Mouse (Mus musculus) stomach, embryonic 16.5 days (tissue): ENCODE data around the gene Qtrt2. TPM values are rescaled to one million over a fixed set of nuclear protein-coding genes. Genes with fewer than 3 reads are reported as not detected.

ENCODE experiments used
- ATAC-seq: fragments of 200-750 bp; cut with Nextera tagmentation; 2 replicates; pipeline ENCODE4 v1.8.0; 2017; ENCODE audit warnings: moderate number of reproducible peaks, moderate TSS enrichment; ENCODE audit not compliant: insufficient read depth, low FRiP score
- H3K27ac ChIP-seq: fragments of 300-500 bp; sonication (generic); 2 replicates; pipeline ENCODE4 v1.5.1; 2014; ENCODE audit warnings: low read length
- H3K27me3 ChIP-seq: fragments of 300-500 bp; sonication (generic); 2 replicates; pipeline ENCODE4 v1.6.1; 2014; ENCODE audit warnings: low read length, control low read depth, mixed read lengths; ENCODE audit not compliant: control insufficient read depth, insufficient read depth
- H3K36me3 ChIP-seq: fragments of 300-500 bp; sonication (generic); 2 replicates; pipeline ENCODE4 v1.6.1; 2014; ENCODE audit warnings: low read length; ENCODE audit not compliant: control insufficient read depth, insufficient read depth
- H3K4me1 ChIP-seq: fragments of 300-500 bp; sonication (generic); 2 replicates; pipeline ENCODE4 v1.6.1; 2014; ENCODE audit warnings: low read length, control low read depth, mixed read lengths; ENCODE audit not compliant: control insufficient read depth, insufficient read depth
- H3K4me2 ChIP-seq: fragments of 300-500 bp; sonication (generic); 2 replicates; pipeline ENCODE4 v1.6.1; 2014; ENCODE audit warnings: low read depth, low read length, mixed read lengths
- H3K4me3 ChIP-seq: fragments of 300-500 bp; sonication (generic); replicated peaks from 2 replicates; pipeline ENCODE4 v1.5.1; 2014; ENCODE audit warnings: mild to moderate bottlenecking, low read length
- H3K9ac ChIP-seq: fragments of 300-500 bp; sonication (generic); 2 replicates; pipeline ENCODE4 v1.6.1; 2014; ENCODE audit warnings: low read length
- H3K9me3 ChIP-seq: fragments of 300-500 bp; sonication (generic); replicated peaks from 2 replicates; pipeline ENCODE4 v1.6.1; 2016; ENCODE audit warnings: low read length, control low read depth; ENCODE audit not compliant: control insufficient read depth
- WGBS: fragments of 180-500 bp; shearing (Covaris S2); extraction: QIAGEN DNeasy Blood & Tissue Kit; methylation state at CpG from one replicate; pipeline ENCODE4 v1.1.7; 2014; 5-methylcytosine and 5-hydroxymethylcytosine counted together
- polyA plus RNA-seq: library from polyadenylated mRNA; unstranded; fragments of >200 nt; fragmentation: Nextera tagmentation; extraction: Ambion mirVana; gene quantifications from 2 replicates; pipeline ENCODE4 v1.2.1, GENCODE M21; 2015

Qtrt2 gene
- polyA plus RNA-seq, 1 experiment from 2014 or later, result 24.2 TPM

GRCm38 (mm10) chr16:43963291-43963690, 36.7 kb upstream of the Qtrt2 start:
- H3K36me3 ChIP-seq, result no peaks in the 10 kb centered on the region
- no peak for ATAC-seq
- no peaks in the 10 kb centered on the region for H3K9me3 ChIP-seq
- no peaks in the 10 kb centered on the region for H3K4me1 ChIP-seq
- no peak overlapping the region for H3K4me3 ChIP-seq
- no peak overlapping the region for H3K9ac ChIP-seq
- no peak overlapping the region for H3K27ac ChIP-seq
- 92% methylated on average over 9 of the region's 9 CpGs for WGBS
- no peak overlapping the region for H3K4me2 ChIP-seq
- no peaks in the 10 kb centered on the region for H3K27me3 ChIP-seq

GRCm38 (mm10) chr16:43958038-43958437, 31.4 kb upstream of the Qtrt2 start:
- ATAC-seq, result no peak
- Histone ChIP-seq H3K4me1 (0 out of 2 replicates have a peak, but pooled peaks cover 4% of the 10 kb centered on the region), H3K27ac (no peak overlapping the region), H3K9ac (no peak overlapping the region), H3K4me2 (no peak overlapping the region), H3K4me3 (no peak overlapping the region), H3K9me3 (no peaks in the 10 kb centered on the region), H3K36me3 (no peaks in the 10 kb centered on the region), H3K27me3 (no peaks in the 10 kb centered on the region)
- 89% methylated on average over 4 of the region's 4 CpGs for WGBS

GRCm38 (mm10) chr16:43954913-43955312, 28.3 kb upstream of the Qtrt2 start:
- Histone ChIP-seq H3K9ac (no peak overlapping the region), H3K27ac (no peak overlapping the region), H3K4me1 (0 out of 2 replicates have a peak, but pooled peaks cover 4% of the 10 kb centered on the region), H3K4me3 (no peak overlapping the region), H3K36me3 (no peaks in the 10 kb centered on the region), H3K9me3 (no peaks in the 10 kb centered on the region), H3K27me3 (no peaks in the 10 kb centered on the region), H3K4me2 (no peak overlapping the region)
- WGBS, result 45% methylated on average over 6 of the region's 6 CpGs
- ATAC-seq, result no peak; the same call in 1 of the 2 replicates

GRCm38 (mm10) chr16:43951591-43951990, 25.0 kb upstream of the Qtrt2 start:
- H3K27me3 ChIP-seq, result no peaks in the 10 kb centered on the region
- WGBS, result 52% methylated on average over 4 of the region's 4 CpGs
- peak; percentile 68; the same call in 1 of the 2 replicates for ATAC-seq
- H3K36me3 ChIP-seq, result no peaks in the 10 kb centered on the region
- no peak overlapping the region for H3K4me3 ChIP-seq
- H3K9me3 ChIP-seq, result no peaks in the 10 kb centered on the region
- no peak overlapping the region for H3K9ac ChIP-seq
- H3K4me1 ChIP-seq, result 0 out of 2 replicates have a peak, but pooled peaks cover 4% of the 10 kb centered on the region
- no peak overlapping the region for H3K27ac ChIP-seq
- no peak overlapping the region for H3K4me2 ChIP-seq

- ATAC-seq, result no peak
- WGBS, result 45% methylated on average over 3 of the region's 3 CpGs
- Histone ChIP-seq H3K27me3 (no peaks in the 10 kb centered on the region), H3K9me3 (no peaks in the 10 kb centered on the region), H3K4me2 (no peak overlapping the region), H3K36me3 (no peaks in the 10 kb centered on the region), H3K9ac (no peak overlapping the region), H3K27ac (no peak overlapping the region), H3K4me1 (0 out of 2 replicates have a peak, but pooled peaks cover 3% of the 10 kb centered on the region), H3K4me3 (no peak overlapping the region)
These were observed 19.3 kb upstream of the Qtrt2 start for GRCm38 (mm10) chr16:43945869-43946268.

- Histone ChIP-seq H3K4me3 (no peak overlapping the region), H3K9ac (no peak overlapping the region), H3K27ac (no peak overlapping the region), H3K9me3 (no peaks in the 10 kb centered on the region), H3K27me3 (no peaks in the 10 kb centered on the region), H3K4me1 (0 out of 2 replicates have a peak, but pooled peaks cover 3% of the 10 kb centered on the region), H3K36me3 (no peaks in the 10 kb centered on the region), H3K4me2 (no peak overlapping the region)
- WGBS, result 55% methylated on average over 3 of the region's 3 CpGs
- ATAC-seq, result no peak
These were observed 18.7 kb upstream of the Qtrt2 start for GRCm38 (mm10) chr16:43945351-43945750.

- H3K4me1 ChIP-seq, result 0 out of 2 replicates have a peak, but pooled peaks cover 2% of the 10 kb centered on the region
- H3K4me3 ChIP-seq, result no peak overlapping the region
- H3K27ac ChIP-seq, result no peak overlapping the region
- H3K9ac ChIP-seq, result no peak overlapping the region
- ATAC-seq, result no peak
- no peak overlapping the region for H3K4me2 ChIP-seq
- no peaks in the 10 kb centered on the region for H3K27me3 ChIP-seq
- H3K9me3 ChIP-seq, result no peaks in the 10 kb centered on the region
- WGBS, result 85% methylated on average over 4 of the region's 4 CpGs
- H3K36me3 ChIP-seq, result no peaks in the 10 kb centered on the region
These were observed 14.2 kb upstream of the Qtrt2 start for GRCm38 (mm10) chr16:43940846-43941245.

DNA sequence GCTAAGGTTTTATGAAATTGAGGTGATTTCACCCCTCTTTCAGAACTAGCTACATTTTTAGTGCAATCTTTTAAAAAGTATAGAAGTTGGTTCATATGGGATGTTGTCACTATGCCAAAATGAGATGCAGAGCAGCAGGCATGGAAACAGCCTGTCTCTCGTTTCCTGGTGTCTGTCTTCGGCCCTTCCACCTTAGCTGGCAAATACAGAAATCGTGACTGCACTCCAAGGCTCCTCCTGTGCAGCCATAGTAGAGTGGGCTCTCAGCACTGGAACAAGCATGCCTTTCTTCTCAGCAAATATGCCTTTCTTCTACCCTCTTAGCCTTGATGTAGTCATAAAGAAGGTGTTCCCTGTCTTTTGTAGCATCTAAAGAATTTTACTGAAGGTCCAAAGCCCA, 9.3 kb upstream of the Qtrt2 start:
- Histone ChIP-seq H3K27ac (no peak overlapping the region), H3K9ac (no peak overlapping the region), H3K36me3 (no peaks in the 10 kb centered on the region), H3K4me3 (no peak overlapping the region), H3K9me3 (no peaks in the 10 kb centered on the region), H3K27me3 (no peaks in the 10 kb centered on the region), H3K4me1 (no peaks in the 10 kb centered on the region), H3K4me2 (no peak overlapping the region)
- no peak for ATAC-seq
- WGBS, result 47% methylated on average over 3 of the region's 3 CpGs

- H3K36me3 ChIP-seq, result no peaks in the 10 kb centered on the region
These were observed 8.8 kb upstream of the Qtrt2 start for GRCm38 (mm10) chr16:43935367-43935766.

More at GRCm38 (mm10) chr16:43935367-43935766, 8.8 kb upstream of the Qtrt2 start:
- ATAC-seq, result no peak
- Histone ChIP-seq H3K4me3 (no peak overlapping the region), H3K9ac (no peak overlapping the region), H3K27me3 (no peaks in the 10 kb centered on the region), H3K4me2 (no peak overlapping the region), H3K9me3 (no peaks in the 10 kb centered on the region), H3K27ac (no peak overlapping the region), H3K4me1 (no peaks in the 10 kb centered on the region)
- WGBS, result 55% methylated on average over 3 of the region's 3 CpGs
